Mouse (Mus musculus): ENCODE data around the gene Stil. TPM values are rescaled to one million over a fixed set of nuclear protein-coding genes. Genes with fewer than 3 reads are reported as not detected.

Stil gene
- 3.2 and 3.4 TPM in 2 replicates for polyA plus RNA-seq (2012; rRNA removed)

DNA sequence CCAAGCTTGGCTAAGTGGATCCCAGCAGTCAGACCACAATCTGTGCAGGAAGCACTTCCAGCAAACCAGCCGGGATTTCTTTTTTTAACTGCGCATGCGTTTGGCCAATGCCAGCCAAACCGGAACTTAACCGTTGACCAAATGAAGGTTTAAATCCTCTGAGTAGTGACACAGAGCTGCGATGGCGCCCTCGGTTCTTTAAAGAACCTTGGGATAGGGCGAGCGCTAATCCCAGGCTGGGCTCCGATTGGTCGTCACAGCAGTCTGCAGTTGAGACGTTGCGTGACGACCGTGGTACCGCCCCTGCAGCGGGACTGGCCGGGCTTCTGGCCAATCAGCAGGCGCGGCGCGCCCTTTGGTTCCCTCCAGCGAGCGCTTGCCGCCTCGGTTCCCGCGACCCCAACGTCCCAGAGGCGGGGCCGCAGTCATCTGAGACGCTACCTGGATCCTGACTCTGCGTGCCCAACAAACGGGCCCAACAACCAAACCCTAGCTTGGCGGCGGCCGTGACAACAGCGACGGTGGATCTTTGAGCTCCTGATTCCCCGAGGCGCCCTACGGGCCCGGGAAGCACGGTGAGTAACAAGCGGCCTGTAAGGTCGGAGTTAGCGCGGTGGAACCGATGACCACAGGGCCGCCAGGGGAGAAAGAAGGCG lies at the start of gene Stil:
Stil (plus strand) TSS at position 387 of the 656 bp plus-strand sequence.

DNA sequence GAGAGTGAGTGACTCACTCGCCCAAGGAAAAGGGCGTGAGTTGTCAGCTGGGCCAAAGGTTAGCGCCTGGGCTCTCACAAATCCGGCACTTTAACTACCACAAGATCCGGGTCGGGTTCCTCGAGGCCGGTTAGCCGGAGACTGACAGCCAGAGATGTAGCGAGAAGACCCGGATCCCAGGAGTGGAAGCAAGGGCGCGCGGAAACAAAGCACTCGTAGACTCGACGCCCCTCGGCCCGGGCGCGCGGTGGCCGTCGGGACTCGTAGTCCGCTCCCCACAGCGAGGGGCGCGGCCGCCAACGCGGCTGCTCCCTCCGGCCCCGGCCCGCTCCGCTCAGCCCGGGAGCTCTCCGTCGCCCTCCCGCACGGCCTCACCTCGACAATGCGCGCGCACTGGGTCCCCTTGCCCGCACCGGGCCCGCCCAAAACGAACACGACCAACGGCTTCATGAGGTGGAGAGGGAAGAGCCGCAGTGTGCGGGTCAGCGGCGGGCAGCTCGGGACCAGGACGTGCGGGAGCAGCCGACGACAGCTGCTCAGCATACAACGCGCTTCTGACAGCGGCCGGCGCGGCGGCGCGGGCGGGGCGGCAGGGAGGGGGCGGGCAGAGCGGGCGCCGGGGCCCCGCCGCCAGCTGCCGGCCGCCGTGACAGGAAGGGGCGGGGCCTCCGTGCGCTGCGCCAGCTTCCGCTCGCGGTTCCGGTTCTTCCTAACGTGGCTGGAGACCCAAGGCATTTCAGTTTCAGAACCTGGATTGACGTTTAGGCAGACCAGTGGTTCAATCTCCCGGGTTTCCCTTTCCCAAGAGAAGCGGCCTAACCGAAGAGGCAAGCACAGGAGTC lies 13.1 kb upstream of the Stil start, which contains the start of gene Cmpk1:
Cmpk1 (minus strand) TSS at position 651 of the 842 bp plus-strand sequence.

DNA sequence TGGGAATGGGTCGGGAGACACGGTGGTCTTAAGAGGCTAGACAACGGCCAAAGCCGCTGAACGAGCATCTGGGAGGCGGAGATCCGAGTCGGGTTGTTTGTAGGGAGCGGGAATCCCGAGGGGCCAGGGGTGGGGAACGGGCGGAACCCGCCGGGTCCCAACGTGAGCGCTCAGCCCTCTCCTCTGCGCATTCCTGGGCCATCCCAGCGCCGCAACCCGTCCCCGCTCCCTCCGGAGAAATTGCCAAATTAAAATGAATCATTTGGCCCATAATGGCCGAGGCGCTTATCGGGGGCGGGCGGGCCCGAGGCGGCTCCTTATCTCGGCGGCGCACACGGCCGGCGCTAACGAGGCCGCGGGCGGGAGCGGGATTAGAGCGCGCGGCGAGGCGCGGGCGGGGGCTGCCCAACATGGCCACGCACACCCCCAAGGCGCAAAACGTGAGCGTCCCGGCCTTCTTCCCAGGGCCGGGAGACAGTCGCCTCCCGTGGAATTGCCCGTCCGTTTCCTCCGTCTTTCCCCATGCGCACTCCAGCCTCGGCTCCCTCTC lies 56.5 kb downstream of the Stil start, which contains the start of gene Tal1:
Tal1 (plus strand) TSS at position 56 of the 550 bp plus-strand sequence.

DNA sequence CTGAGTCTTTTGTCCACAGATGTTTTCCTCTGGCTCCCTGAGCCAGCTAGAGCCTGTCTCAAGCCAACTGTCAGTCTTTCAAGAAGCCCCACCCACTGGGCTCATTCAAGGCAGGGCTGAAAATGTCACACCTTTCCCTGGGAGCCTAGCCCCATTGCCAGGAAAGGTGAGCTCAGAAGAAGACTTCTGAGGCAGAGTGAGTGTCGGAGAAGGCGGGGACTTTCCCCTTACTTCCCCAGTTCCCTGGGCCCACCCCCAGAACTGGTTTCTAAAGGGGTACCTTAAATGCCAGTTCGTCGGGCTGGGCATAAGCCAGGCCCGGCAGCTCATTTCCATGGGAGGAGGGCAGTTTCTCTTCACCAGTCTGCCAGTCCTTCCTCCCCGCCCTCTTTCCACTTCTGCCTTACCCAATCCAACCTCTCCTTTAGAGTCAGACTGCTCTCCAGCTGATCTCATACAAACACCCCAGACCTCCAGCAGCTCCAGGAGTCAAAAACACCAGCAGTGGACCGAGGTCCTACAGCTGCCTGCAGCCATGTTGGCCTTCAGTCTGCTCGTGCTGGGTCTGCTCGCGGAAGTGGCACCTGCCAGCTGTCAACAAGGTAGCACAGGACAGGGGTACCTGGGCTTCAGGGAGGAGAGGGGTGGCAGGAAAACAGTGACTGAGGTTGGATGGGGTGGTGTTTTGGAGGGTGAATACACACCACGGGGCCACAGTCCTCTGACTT lies 88.8 kb downstream of the Stil start, which contains the start of gene Pdzk1ip1:
Pdzk1ip1 (plus strand) TSS at position 98 of the 728 bp plus-strand sequence.

Other genes starting within 250 kb of the Stil start
- not detected in 2 replicates for gene Gm12830, start 178.4 kb upstream of the Stil start, polyA plus RNA-seq (2012; rRNA removed)
- 0.63 and 0.84 TPM in 2 replicates for gene Foxd2, start 91.3 kb upstream of the Stil start, polyA plus RNA-seq (2012; rRNA removed)
- gene Foxe3, start 74.1 kb upstream of the Stil start, polyA plus RNA-seq (2012; rRNA removed) = not detected in 2 replicates
- gene Cmpk1, start 12.9 kb upstream of the Stil start, polyA plus RNA-seq (2012; rRNA removed) = 81.3 and 91.8 TPM in 2 replicates
- 10.0 and 11.9 TPM in 2 replicates for gene Tal1, start 56.3 kb downstream of the Stil start, polyA plus RNA-seq (2012; rRNA removed)
- gene Pdzk1ip1, start 88.5 kb downstream of the Stil start, polyA plus RNA-seq (2012; rRNA removed) = 1.7 and 3.0 TPM in 2 replicates
- gene Cyp4x1, start 134.1 kb downstream of the Stil start, polyA plus RNA-seq (2012; rRNA removed) = 11.0 and 11.8 TPM in 2 replicates
- not detected in 2 replicates for gene Cyp4a29, start 241.9 kb downstream of the Stil start, polyA plus RNA-seq (2012; rRNA removed)